Mouse (Mus musculus): ENCODE results near the gene Slc5a10.
A peak's percentile ranks its signal among the peaks of the same experiment; 100 is the strongest.

Gene Slc5a10

GRCm38 (mm10) chr11:61665991-61666799 lies 54.4 kb downstream of the Slc5a10 start:
- DNase-seq, result peak; percentile 52

GRCm38 (mm10) chr11:61665401-61665800 lies 55.2 kb downstream of the Slc5a10 start:
- DNase-seq, result no peak

GRCm38 (mm10) chr11:61662189-61662588 lies 58.4 kb downstream of the Slc5a10 start:
- no peak for DNase-seq

- no peak for DNase-seq
Observed at GRCm38 (mm10) chr11:61660806-61661392, 59.7 kb downstream of the Slc5a10 start.

- no peak for DNase-seq
Observed at GRCm38 (mm10) chr11:61660001-61660400, 60.6 kb downstream of the Slc5a10 start.

- DNase-seq, result peak; percentile 41
Observed at GRCm38 (mm10) chr11:61659011-61659858, 61.4 kb downstream of the Slc5a10 start.

GRCm38 (mm10) chr11:61658360-61658922 lies 62.2 kb downstream of the Slc5a10 start:
- DNase-seq, result no peak

- DNase-seq, result no peak
Observed at GRCm38 (mm10) chr11:61657432-61657831, 63.2 kb downstream of the Slc5a10 start.

- DNase-seq, result no peak
Observed at GRCm38 (mm10) chr11:61656148-61656850, 64.3 kb downstream of the Slc5a10 start.

- no peak for DNase-seq
Observed at GRCm38 (mm10) chr11:61655649-61656048, 65.0 kb downstream of the Slc5a10 start.

- no peak for DNase-seq
Observed at GRCm38 (mm10) chr11:61654786-61655311, 65.8 kb downstream of the Slc5a10 start.

- no peak for DNase-seq
Observed at GRCm38 (mm10) chr11:61653568-61653967, 67.1 kb downstream of the Slc5a10 start.

- DNase-seq, result no peak
Observed at GRCm38 (mm10) chr11:61652686-61653447, 67.8 kb downstream of the Slc5a10 start, which contains the start of gene Grap. Gene Grap (plus strand): TSS chr11:61653265.

- no peak for DNase-seq
Observed at GRCm38 (mm10) chr11:61652216-61652615, 68.4 kb downstream of the Slc5a10 start.

- no peak for DNase-seq
Observed at GRCm38 (mm10) chr11:61650470-61651265, 70.0 kb downstream of the Slc5a10 start.

GRCm38 (mm10) chr11:61649626-61650025 lies 71.0 kb downstream of the Slc5a10 start:
- no peak for DNase-seq

GRCm38 (mm10) chr11:61649163-61649580 lies 71.5 kb downstream of the Slc5a10 start:
- no peak for DNase-seq

- DNase-seq, result peak; percentile 81
Observed at GRCm38 (mm10) chr11:61648749-61649115, 71.9 kb downstream of the Slc5a10 start.

GRCm38 (mm10) chr11:61647956-61648748 lies 72.5 kb downstream of the Slc5a10 start:
- no peak for DNase-seq

All from right cerebral cortex, adult 18-20 months (tissue).